Mouse (Mus musculus): ENCODE data around the gene Prdm9.
"Not testable (repeated sequence)": the region's sequence is repeated elsewhere in the genome, so short reads cannot be mapped to it uniquely, and the experiment has no call there.

Prdm9 gene

GRCm38 (mm10) chr17:15564014-15564927, at the start of gene Prdm9:
Prdm9 (minus strand) TSS chr17:15564354.
- DNase-seq (ENCODE audit: low read depth, low spot score): peak; percentile 96

- DNase-seq (ENCODE audit: low read depth, low spot score): no peak
Observed at GRCm38 (mm10) chr17:15599496-15599895, 35.3 kb upstream of the Prdm9 start.

- DNase-seq (ENCODE audit: low read depth, low spot score): no peak
Observed at GRCm38 (mm10) chr17:15591216-15591881, 27.2 kb upstream of the Prdm9 start.

GRCm38 (mm10) chr17:15588116-15588515, 24.0 kb upstream of the Prdm9 start:
- no peak for DNase-seq (ENCODE audit: low read depth, low spot score)

- no peak for DNase-seq (ENCODE audit: low read depth, low spot score)
Observed at GRCm38 (mm10) chr17:15585691-15586090, 21.5 kb upstream of the Prdm9 start.

- no peak for DNase-seq (ENCODE audit: low read depth, low spot score)
Observed at GRCm38 (mm10) chr17:15583071-15583470, 18.9 kb upstream of the Prdm9 start.

GRCm38 (mm10) chr17:15580072-15580447, 15.9 kb upstream of the Prdm9 start:
- DNase-seq (ENCODE audit: low read depth, low spot score): no peak

- DNase-seq (ENCODE audit: low read depth, low spot score): no peak
Observed at GRCm38 (mm10) chr17:15579410-15580071, 15.4 kb upstream of the Prdm9 start.

- no peak for DNase-seq (ENCODE audit: low read depth, low spot score)
Observed at GRCm38 (mm10) chr17:15577291-15577694, 13.1 kb upstream of the Prdm9 start.

GRCm38 (mm10) chr17:15575056-15575455, 10.9 kb upstream of the Prdm9 start:
- DNase-seq (ENCODE audit: low read depth, low spot score): no peak

- no peak for DNase-seq (ENCODE audit: low read depth, low spot score)
Observed at GRCm38 (mm10) chr17:15566908-15567307, 2.8 kb upstream of the Prdm9 start.

- DNase-seq (ENCODE audit: low read depth, low spot score): peak; percentile 0
Observed at GRCm38 (mm10) chr17:15564928-15565300, 760 bp upstream of the Prdm9 start.

GRCm38 (mm10) chr17:15559946-15560345, 4.2 kb downstream of the Prdm9 start:
- no peak for DNase-seq (ENCODE audit: low read depth, low spot score)

GRCm38 (mm10) chr17:15549713-15550112, 14.4 kb downstream of the Prdm9 start:
- no peak for DNase-seq (ENCODE audit: low read depth, low spot score)

- no peak for DNase-seq (ENCODE audit: low read depth, low spot score)
Observed at GRCm38 (mm10) chr17:15546440-15546839, 17.7 kb downstream of the Prdm9 start.

- DNase-seq (ENCODE audit: low read depth, low spot score): not testable (repeated sequence)
Observed at GRCm38 (mm10) chr17:15543868-15544267, 20.3 kb downstream of the Prdm9 start.

- DNase-seq (ENCODE audit: low read depth, low spot score): no peak
Observed at GRCm38 (mm10) chr17:15540309-15540708, 23.8 kb downstream of the Prdm9 start.

- DNase-seq (ENCODE audit: low read depth, low spot score): no peak
Observed at GRCm38 (mm10) chr17:15536457-15536904, 27.7 kb downstream of the Prdm9 start.

GRCm38 (mm10) chr17:15535943-15536342, 28.2 kb downstream of the Prdm9 start:
- no peak for DNase-seq (ENCODE audit: low read depth, low spot score)

- peak; percentile 70 for DNase-seq (ENCODE audit: low read depth, low spot score)
Observed at GRCm38 (mm10) chr17:15535162-15535800, 28.9 kb downstream of the Prdm9 start.

- DNase-seq (ENCODE audit: low read depth, low spot score): peak; percentile 42
Observed at GRCm38 (mm10) chr17:15530141-15530540, 34.0 kb downstream of the Prdm9 start.

GRCm38 (mm10) chr17:15528887-15529286, 35.3 kb downstream of the Prdm9 start:
- DNase-seq (ENCODE audit: low read depth, low spot score): no peak
